Mouse (Mus musculus) limb, embryonic 10.5 days (tissue): ENCODE results near the gene Fat1. TPM values are rescaled to one million over a fixed set of nuclear protein-coding genes. Genes with fewer than 3 reads are reported as not detected.
"Not testable (repeated sequence)": the region's sequence is repeated elsewhere in the genome, so short reads cannot be mapped to it uniquely, and the experiment has no call there.

ENCODE experiments used
- DNase-seq: peaks from one replicate; pipeline ENCODE4 v3.0.0-alpha.2; 2017; ENCODE audit warnings: low spot score
- H3K27ac ChIP-seq: fragments of 300-500 bp; sonication (generic); 2 replicates; pipeline ENCODE4 v1.5.1; 2016; ENCODE audit warnings: mild to moderate bottlenecking
- H3K27me3 ChIP-seq: fragments of 300-500 bp; sonication (generic); 2 replicates; pipeline ENCODE4 v1.6.1; 2016; ENCODE audit warnings: low read depth, mild to moderate bottlenecking; ENCODE audit not compliant: poor library complexity, severe bottlenecking
- H3K36me3 ChIP-seq: fragments of 300-500 bp; sonication (generic); 2 replicates; pipeline ENCODE4 v1.6.1; 2016; ENCODE audit warnings: mild to moderate bottlenecking, moderate library complexity
- H3K4me1 ChIP-seq: fragments of 300-500 bp; sonication (generic); 2 replicates; pipeline ENCODE4 v1.6.1; 2016
- H3K4me3 ChIP-seq: fragments of 300-500 bp; sonication (generic); 2 replicates; pipeline ENCODE4 v1.5.1; 2016; ENCODE audit warnings: mild to moderate bottlenecking, moderate library complexity
- H3K9me3 ChIP-seq: fragments of 300-500 bp; sonication (generic); replicated peaks from 2 replicates; pipeline ENCODE4 v1.6.1; 2016; ENCODE audit warnings: mild to moderate bottlenecking
- WGBS: fragments of 180-500 bp; shearing (Covaris S2); methylation state at CpG from one replicate; pipeline ENCODE4 v1.1.7; 2016; 5-methylcytosine and 5-hydroxymethylcytosine counted together
- polyA plus RNA-seq: library from polyadenylated mRNA; unstranded; fragments of >200 nt; fragmentation: Nextera tagmentation; extraction: Ambion mirVana; gene quantifications from 2 replicates; pipeline ENCODE4 v1.2.1, GENCODE M21; 2016

Fat1 gene
- polyA plus RNA-seq, 1 experiment from 2014 or later: 20.1 TPM

DNA sequence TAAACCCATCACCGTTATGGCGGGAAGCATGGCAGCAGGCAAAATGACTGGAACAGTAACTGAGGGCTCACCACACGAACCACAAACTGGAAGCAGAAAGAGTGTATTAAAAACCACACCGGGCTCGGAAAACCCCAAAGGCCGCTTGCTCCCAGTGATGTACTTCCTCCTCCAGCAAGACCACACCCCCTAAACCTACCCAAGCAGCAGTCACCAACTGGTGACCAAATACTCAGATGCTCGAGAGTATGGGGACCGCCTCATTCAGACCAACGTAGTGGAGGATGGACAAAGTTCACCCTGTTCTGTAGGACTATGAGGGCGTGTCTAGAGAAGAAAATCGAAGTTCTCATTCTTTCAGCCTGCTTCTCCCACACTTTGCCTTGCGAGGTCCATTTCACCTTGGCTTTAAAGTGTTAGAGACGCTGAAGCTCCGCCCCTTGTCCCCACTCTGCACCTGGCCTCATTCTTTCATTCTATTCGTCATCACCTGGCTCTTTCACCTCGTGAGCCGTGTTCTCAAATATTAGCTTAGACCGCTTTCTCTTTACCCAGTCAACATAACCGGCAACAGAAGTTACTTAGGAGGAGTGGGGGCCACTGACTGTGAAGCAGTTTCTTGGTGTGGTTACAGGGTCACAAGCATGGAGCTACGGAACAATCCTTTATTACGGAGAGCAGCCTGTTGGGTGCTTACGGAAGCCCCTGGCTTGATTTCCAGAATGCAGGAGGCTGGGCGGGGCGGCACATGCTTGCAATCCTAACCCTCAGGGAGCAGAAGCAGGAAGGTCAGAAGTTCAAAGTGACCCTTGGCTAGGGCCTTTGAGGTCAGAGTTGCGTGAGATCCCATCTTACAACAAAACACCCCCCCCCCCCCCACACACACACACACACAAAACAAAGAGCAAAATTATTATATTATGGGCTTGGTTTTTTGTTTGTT is 128.0 kb downstream of the Fat1 start:
- Histone ChIP-seq H3K27me3 (no peaks in the 10 kb centered on the region), H3K4me1 (peaks cover 11% of the 10 kb centered on the region), H3K4me3 (no peak overlapping the region), H3K27ac (no peak overlapping the region), H3K36me3 (0 out of 2 replicates have a peak, but pooled peaks cover 4% of the 10 kb centered on the region), H3K9me3 (no peaks in the 10 kb centered on the region)
- no peak for DNase-seq
- WGBS: 81% methylated on average over 25 of the region's 25 CpGs

DNA sequence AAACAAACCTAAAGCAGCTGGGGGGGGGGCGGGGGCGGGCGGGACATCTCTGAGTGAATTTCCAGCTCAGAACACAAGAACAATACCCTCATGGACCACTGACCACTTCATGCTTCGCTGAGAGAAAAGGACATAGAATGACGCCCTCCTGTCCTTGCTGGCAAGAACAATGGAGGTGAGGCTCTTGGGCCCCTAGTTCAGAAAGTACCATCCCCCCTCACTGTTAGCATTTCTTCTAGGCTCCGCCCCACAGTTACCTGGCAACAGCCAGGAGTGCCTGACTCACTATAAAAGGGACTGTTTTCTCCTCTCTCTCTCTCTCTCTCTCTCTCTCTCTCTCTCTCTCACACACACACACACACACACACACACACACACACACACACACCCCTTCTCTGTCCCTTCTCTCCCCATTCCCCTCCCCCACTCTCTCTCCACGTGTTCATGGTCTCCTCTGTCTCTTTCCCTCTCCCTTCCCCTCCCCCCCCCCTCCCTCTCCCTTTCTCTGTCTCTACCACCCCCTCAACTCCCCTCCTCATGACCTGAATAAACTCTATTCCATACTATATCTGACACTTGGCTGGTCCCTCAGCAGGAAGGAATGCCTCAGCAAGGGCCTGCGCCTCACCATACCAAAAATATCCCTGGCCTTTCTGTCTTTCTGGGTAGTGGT is 129.1 kb downstream of the Fat1 start:
- Histone ChIP-seq H3K36me3 (no peaks in the 10 kb centered on the region), H3K4me1 (peaks cover 15% of the 10 kb centered on the region), H3K4me3 (no peak overlapping the region), H3K9me3 (no peaks in the 10 kb centered on the region), H3K27me3 (no peaks in the 10 kb centered on the region), H3K27ac (no peak overlapping the region)
- DNase-seq: no peak
- WGBS: 68% methylated on average over 7 of the region's 8 CpGs

DNA sequence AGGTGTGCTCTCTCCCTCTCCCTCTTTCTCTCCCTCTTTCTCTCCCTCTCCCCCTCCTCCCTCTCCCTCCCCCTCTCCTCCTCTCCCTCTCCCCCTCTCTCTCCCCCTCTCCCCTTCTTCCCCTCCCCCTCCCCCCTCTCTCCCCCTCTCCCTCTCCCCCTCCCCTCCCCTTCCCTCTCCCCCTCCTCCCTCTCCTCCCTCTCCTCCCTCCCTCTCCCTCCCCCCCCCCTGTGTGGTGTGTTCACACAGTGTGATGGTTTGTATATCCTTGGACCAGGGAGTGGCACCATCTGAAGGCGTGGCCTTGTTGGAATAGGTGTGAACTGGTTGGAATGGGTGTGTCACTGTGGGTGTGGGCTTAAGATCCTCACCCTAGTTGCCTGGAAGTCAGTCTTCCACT is 130.1 kb downstream of the Fat1 start:
- H3K9me3 ChIP-seq, DNase-seq, H3K36me3 ChIP-seq, H3K27ac ChIP-seq, H3K4me3 ChIP-seq, H3K27me3 ChIP-seq: not testable (repeated sequence)
- H3K4me1 ChIP-seq: peaks cover 15% of the 10 kb centered on the region
- WGBS: 91% methylated on average over 1 of the region's 1 CpGs

DNA sequence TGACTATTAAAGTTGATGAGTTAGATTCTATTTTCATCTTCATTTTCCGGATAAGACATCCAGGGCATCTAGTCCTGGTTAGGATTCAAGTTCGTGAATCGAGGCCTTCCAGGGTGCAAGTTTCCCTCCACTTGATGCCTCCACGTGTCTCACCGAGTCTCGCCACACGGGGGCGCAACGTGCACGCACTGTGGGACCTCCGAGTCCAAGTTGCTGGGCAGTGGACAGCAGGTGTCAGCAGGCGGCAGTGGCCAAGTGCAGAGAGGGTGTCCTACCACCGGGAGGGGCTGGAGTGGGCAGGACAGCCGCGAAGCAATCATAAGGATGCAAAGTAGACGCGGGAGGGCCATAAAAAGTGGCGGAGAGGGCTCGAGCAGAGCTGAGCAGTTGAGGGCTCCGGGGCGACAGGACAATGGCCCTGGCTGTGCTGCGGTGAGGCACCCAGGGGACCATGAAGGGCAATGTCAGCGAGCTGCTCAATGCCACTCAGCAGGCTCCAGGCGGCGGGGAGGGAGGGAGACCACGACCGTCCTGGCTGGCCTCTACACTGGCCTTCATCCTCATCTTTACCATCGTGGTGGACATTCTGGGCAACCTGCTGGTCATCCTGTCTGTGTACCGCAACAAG is 133.6 kb downstream of the Fat1 start, which contains the start of gene Mtnr1a:
Gene Mtnr1a, plus strand, starts transcription at position 379 of the 628 bp plus-strand sequence.
- Histone ChIP-seq H3K27me3 (no peaks in the 10 kb centered on the region), H3K9me3 (no peaks in the 10 kb centered on the region), H3K4me3 (peak within 1 kb of the TSS; percentile 36), H3K36me3 (no peaks in the 10 kb centered on the region), H3K4me1 (peaks cover 11% of the 10 kb centered on the region), H3K27ac (no peak within 1 kb of the TSS)
- DNase-seq: peak; percentile 96
- 11% methylated on average over 29 of the region's 29 CpGs for WGBS

DNA sequence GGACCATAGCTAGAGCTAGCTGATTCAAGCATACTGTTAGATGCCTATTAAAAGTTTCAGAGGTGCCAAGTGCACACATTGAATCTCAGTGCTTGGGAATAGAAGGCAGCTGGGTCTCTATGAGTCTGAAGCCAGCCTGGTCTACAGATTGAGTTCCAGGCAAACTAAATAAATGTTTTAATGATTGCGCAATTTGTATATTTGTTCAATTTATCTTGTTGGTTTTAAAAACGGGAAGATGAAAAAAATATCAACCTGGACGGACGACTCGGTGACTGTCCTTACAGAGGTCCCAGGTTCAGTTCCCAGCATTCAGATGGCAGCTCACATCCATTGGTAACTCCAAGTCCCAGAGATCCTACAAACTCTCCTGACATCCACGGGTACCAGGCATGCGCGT is 135.7 kb downstream of the Fat1 start:
- DNase-seq: no peak
- Histone ChIP-seq H3K4me1 (peaks cover 4% of the 10 kb centered on the region), H3K9me3 (no peaks in the 10 kb centered on the region), H3K4me3 (no peak overlapping the region), H3K36me3 (no peaks in the 10 kb centered on the region), H3K27ac (no peak overlapping the region), H3K27me3 (no peaks in the 10 kb centered on the region)
- 94% methylated on average over 8 of the region's 8 CpGs for WGBS

DNA sequence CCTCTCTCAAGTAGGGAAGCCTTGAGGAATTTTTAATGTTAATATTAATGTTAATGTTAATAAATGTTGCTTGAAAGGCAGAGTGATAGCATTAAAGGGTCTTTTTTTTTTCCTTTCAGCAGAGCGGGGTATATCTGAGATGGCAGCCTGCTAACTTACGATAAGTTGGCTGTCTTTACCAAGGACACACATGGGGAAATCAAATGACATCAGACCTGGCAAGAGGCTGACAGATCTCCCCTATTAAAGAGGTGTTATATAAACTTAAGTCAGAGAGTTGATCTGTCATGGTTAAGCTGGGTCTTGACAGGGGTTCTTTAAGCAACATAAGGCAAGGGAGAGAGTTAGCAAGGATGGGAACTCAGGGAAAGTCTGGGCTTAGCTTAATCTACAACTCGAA is 145.6 kb downstream of the Fat1 start:
- H3K36me3 ChIP-seq: no peaks in the 10 kb centered on the region
- H3K9me3 ChIP-seq: no peaks in the 10 kb centered on the region
- DNase-seq: no peak
- H3K27me3 ChIP-seq: no peaks in the 10 kb centered on the region
- 91% methylated on average over 3 of the region's 3 CpGs for whole genome bisulfite sequencing
- H3K27ac ChIP-seq: no peak overlapping the region
- no peaks in the 10 kb centered on the region for H3K4me1 ChIP-seq
- no peak overlapping the region for H3K4me3 ChIP-seq

DNA sequence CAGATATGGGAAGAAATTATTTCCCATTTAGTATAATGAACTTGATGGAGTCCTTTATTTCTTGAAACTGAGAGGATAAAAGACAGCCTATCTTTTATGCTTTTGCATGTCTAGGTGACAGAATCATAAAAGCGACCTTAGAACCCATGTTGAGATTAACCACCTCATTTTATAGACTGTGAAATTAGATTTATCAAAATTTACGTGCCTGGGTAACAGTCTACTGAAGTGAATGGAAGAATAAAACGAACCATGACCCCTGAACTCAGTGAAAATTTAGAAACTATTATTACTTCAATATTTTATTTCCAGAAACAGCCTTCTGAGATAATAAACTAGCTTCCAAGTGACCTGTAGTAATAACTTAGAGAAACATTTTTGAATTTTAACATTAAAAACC is 158.4 kb downstream of the Fat1 start:
- H3K27me3 ChIP-seq: no peaks in the 10 kb centered on the region
- 84% methylated on average over 3 of the region's 3 CpGs for WGBS

More for the DNA sequence above, 158.4 kb downstream of the Fat1 start:
- no peak for DNase-seq
- no peak overlapping the region for H3K27ac ChIP-seq
- H3K4me3 ChIP-seq: no peak overlapping the region
- no peaks in the 10 kb centered on the region for H3K9me3 ChIP-seq
- no peaks in the 10 kb centered on the region for H3K36me3 ChIP-seq
- H3K4me1 ChIP-seq: no peaks in the 10 kb centered on the region

Other genes with a start within 250 kb of the Fat1 start
- gene Mtnr1a, start 133.7 kb downstream of the Fat1 start, polyA plus RNA-seq: 0.23 TPM in 1 of 2 replicates, not detected in the other